13 mouse cellular contexts compared by ENCODE assay signal in the genomic region with DNA sequence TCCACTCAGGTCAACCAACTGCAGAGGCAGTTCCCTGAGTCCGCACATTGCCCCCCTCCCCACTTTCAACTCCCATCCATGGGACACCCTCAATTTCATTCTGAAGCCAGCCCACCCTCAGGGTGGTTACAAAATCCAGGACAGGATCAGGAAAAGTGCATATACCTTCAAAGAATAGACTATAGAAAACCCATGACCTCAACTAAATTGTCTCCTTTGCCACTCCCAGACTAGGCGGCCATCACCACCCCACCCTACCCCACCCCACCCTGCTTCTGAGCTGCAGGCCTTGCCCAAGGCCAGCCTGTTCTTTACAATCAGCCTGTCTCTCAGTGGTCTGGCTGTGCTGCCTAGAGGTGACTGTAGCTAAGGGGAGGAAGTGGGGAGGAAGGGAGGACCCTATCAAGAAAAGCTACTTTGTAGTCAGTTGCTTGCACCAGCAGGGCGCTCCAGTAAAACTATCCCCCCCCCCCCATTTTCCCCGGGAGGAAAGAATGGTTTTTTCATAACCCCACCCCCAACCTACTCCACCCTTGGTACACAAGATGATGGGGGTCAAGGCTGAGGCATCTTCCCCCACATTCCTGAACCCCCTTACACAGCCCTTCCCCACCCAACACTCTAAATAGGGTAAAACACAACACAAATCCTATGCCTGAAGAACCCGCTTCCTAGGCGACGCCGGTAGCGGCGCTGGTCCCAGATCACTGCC.
A peak's percentile ranks its signal among the peaks of the same experiment; 100 is the strongest.
DNase-seq lines count a peak whose midpoint lies in the region; ATAC-seq and TF ChIP-seq lines count a peak whose summit lies in the region.
"Had no signal": no experiment of that assay in that cellular context is flagged by ENCODE, and none has a peak within 500 bp of the region (broad histone marks: within the 10 kb centered on the region; RNA-seq: fewer than 3 reads in every experiment).

No protein-coding gene starts in this region.

- H3K4me3 ChIP-seq in ES-Bruce4 (ENCODE audit: low read depth, low read length): no peak overlapping the region
- H3K4me3 ChIP-seq in forebrain, embryonic 13.5 days: no peak overlapping the region
- H3K4me3 ChIP-seq in midbrain, embryonic 12.5 days: no peak overlapping the region
- H3K4me3 ChIP-seq: embryonic facial prominence, embryonic 15.5 days; myocyte had no signal

- peak overlapping the region; percentile 81 for H3K4me2 ChIP-seq in forebrain, embryonic 13.5 days
- peak overlapping the region; percentile 70 for H3K4me2 ChIP-seq in midbrain, embryonic 12.5 days (replicated peaks)
- H3K4me2 ChIP-seq: embryonic facial prominence, embryonic 15.5 days had no signal

- ATAC-seq in forebrain, embryonic 13.5 days: peak; percentile 32
- peak; percentile 29 for ATAC-seq in midbrain, embryonic 12.5 days (ENCODE audit: low FRiP score, low read depth)
- ATAC-seq in erythroblast, adult 5-6 weeks (replicated peaks; ENCODE audit: low FRiP score, poor library complexity, severe bottlenecking): no peak

- no peak for TF ChIP-seq CTCF in ES-Bruce4 (IDR thresholded peaks at IDR 0.05; ENCODE audit: low read depth, low read length)

- 0 out of 2 replicates have a peak, but pooled peaks cover 2% of the 10 kb centered on the region for H3K9me3 ChIP-seq in ES-Bruce4 (replicated peaks; ENCODE audit: control insufficient read depth, insufficient read depth, low read length, poor library complexity, severe bottlenecking)
- no peaks in the 10 kb centered on the region for H3K9me3 ChIP-seq in forebrain, embryonic 13.5 days (replicated peaks)
- no peaks in the 10 kb centered on the region for H3K9me3 ChIP-seq in midbrain, embryonic 12.5 days
- H3K9me3 ChIP-seq: embryonic facial prominence, embryonic 15.5 days had no signal

- peak overlapping the region; percentile 66; the same call in 1 of the 2 replicates for H3K9ac ChIP-seq in ES-Bruce4 (ENCODE audit: low read depth, poor library complexity, severe bottlenecking)
- H3K9ac ChIP-seq in forebrain, embryonic 13.5 days: peak overlapping the region; percentile 99
- H3K9ac ChIP-seq in midbrain, embryonic 12.5 days (replicated peaks): peak overlapping the region; percentile 97
- H3K9ac ChIP-seq: embryonic facial prominence, embryonic 15.5 days had no signal

- H3K4me1 ChIP-seq in ES-Bruce4 (ENCODE audit: control insufficient read depth, insufficient read depth, low read length): peaks cover 6% of the 10 kb centered on the region
- H3K4me1 ChIP-seq in forebrain, embryonic 13.5 days: peaks cover 65% of the 10 kb centered on the region
- peaks cover 60% of the 10 kb centered on the region for H3K4me1 ChIP-seq in midbrain, embryonic 12.5 days

- TF ChIP-seq EP300 in ES-Bruce4 (IDR thresholded peaks at IDR 0.05; ENCODE audit: insufficient read depth, low read depth, low read length): peak; percentile 95

- peak; percentile 98 for DNase-seq in R1 (ENCODE audit: low read depth, low spot score)
- DNase-seq in adrenal gland, postnatal 36 days: no peak
- DNase-seq in lung, adult 18-20 months: no peak
- DNase-seq: adrenal gland, postnatal 14 days; kidney, postnatal 10 days; spleen, adult 18-20 months; thymus, adult 18-20 months had no signal

- 30% methylated on average over 10 of the region's 10 CpGs for WGBS in forebrain, embryonic 13.5 days
- WGBS in midbrain, embryonic 12.5 days: 34% methylated on average over 10 of the region's 10 CpGs

- H3K27me3 ChIP-seq in ES-Bruce4 (ENCODE audit: control insufficient read depth, insufficient read depth, low read length, poor library complexity, severe bottlenecking): no peaks in the 10 kb centered on the region
- H3K27me3 ChIP-seq in forebrain, embryonic 13.5 days: peaks cover 6% of the 10 kb centered on the region; the same call in 1 of the 2 replicates
- H3K27me3 ChIP-seq in midbrain, embryonic 12.5 days: peaks cover 26% of the 10 kb centered on the region

- no peak for TF ChIP-seq POLR2A in ES-Bruce4 (IDR thresholded peaks at IDR 0.05; ENCODE audit: insufficient read depth, low read length)

- H3K27ac ChIP-seq in ES-Bruce4 (ENCODE audit: insufficient read depth, low read length): peak overlapping the region; percentile 98
- peak overlapping the region; percentile 100 for H3K27ac ChIP-seq in forebrain, embryonic 13.5 days
- peak overlapping the region; percentile 99 for H3K27ac ChIP-seq in midbrain, embryonic 12.5 days (replicated peaks)
- H3K27ac ChIP-seq: embryonic facial prominence, embryonic 15.5 days had no signal

- no peaks in the 10 kb centered on the region for H3K36me3 ChIP-seq in ES-Bruce4 (ENCODE audit: control insufficient read depth, insufficient read depth, low read length, poor library complexity, severe bottlenecking)
- peaks cover 13% of the 10 kb centered on the region for H3K36me3 ChIP-seq in forebrain, embryonic 13.5 days (ENCODE audit: poor library complexity, severe bottlenecking)
- H3K36me3 ChIP-seq in midbrain, embryonic 12.5 days: peaks cover 16% of the 10 kb centered on the region; the same call in 1 of the 2 replicates
- H3K36me3 ChIP-seq: embryonic facial prominence, embryonic 15.5 days had no signal
